Mouse (Mus musculus) spleen, postnatal 36 days (tissue): ENCODE measurements around the gene Wee1.
"Not testable (repeated sequence)": the region's sequence is repeated elsewhere in the genome, so short reads cannot be mapped to it uniquely, and the experiment has no call there.

ENCODE experiments used
- DNase-seq, 2 experiments: peaks; one replicate each; pipeline ENCODE4 v3.0.0; 2022; ENCODE audit warnings: low spot score in 2 of 2, mixed read lengths in 1 of 2

Gene Wee1

GRCm38 (mm10) chr7:110122565-110123422, 948 bp downstream of the Wee1 start:
- DNase-seq, result peak; percentile 49 to 59

DNA sequence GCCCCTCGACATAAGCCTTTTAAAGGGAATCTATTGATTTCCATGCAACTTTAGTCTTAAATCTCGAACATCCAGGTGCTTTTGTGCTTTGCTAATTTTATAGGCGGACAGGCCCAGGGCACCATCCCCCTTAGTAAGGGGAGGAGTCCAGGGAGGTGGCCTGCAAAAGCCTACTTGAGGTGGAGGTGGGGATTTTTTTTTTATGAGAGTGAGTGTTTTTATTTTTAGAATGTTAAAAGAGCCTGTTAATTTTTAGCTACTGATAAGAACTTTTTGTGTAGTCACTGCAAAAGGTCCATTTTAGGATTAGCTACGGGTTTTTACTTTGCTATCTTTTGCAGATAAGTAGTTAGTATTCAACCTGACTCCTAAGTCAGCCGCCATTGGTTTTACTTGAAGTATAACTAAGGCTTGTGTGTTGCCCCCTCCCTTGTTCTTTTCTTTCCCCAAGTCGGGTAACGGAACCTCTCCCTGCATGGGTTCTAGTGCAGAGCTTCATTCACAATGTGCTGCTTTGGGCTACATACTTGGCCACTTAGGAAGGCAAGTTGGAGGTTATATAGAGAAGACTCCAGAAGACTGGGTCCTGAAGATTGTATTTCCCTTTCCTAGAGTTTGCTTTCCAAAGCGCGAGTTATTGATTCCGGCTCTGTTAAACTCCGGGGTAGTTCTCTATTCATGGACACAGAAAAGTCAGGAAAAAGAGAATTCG, 2.2 kb downstream of the Wee1 start:
- peak; percentile 22 to 40 for DNase-seq

- DNase-seq, result no peak
Measured at GRCm38 (mm10) chr7:110128566-110128965, 6.7 kb downstream of the Wee1 start.

- not testable (repeated sequence) for DNase-seq
Measured at GRCm38 (mm10) chr7:110132272-110132671, 10.4 kb downstream of the Wee1 start.

DNA sequence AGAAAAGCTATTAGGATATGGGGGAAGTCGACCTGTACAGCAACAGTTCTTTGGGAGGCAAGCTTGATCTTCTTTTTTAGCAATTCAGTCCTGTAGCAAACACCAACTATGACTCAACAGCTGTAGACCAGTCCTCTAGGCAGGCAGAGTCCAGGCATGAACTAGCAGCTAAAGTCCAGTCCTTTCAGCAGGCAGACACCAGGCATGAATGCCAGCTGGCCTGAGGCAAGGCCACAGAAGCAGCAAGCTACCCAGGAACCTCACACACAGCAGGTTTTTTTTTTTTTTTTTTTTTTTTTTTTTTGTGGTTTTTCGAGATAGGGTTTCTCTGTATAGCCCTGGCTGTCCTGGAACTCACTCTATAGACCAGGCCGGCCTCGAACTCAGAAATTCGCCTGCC, 12.1 kb downstream of the Wee1 start:
- DNase-seq, result no peak

DNA sequence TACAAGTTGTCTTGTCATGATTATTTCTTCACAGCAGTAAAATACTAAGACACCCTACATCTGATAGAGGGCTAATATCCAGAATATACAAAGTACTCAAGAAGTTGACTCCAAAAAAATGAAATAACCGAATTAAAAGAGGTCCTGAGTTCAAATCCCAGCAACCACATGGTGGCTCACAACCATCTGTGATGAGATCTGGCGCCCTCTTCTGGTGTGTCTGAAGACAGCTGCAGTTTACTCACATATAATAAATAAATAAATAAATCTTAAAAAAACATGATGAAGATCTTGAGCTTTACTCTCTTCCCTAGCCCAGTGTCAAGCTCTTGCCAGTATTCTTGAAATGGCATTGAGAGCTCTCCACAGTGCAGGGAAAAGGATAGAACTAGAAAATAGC, 16.7 kb downstream of the Wee1 start:
- DNase-seq, result no peak

DNA sequence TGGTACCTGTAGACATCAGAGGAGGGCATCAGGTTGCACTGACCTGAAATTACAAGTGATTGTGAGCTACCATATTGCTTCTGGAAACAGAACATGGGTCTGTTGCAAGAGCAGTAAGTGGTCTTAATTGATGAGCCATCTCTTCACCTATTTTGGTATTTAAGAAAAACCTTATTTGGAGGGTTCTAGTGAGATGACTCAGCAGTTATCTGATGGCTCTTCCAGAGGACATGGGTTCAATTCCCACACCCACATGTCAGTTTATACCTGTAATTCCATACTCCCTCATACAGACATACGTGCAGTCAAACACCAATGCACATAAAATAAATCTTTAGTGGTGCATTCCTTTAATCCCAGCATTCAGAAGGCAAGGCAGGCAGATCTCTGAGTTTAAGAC, 22.0 kb downstream of the Wee1 start:
- DNase-seq, result no peak

DNA sequence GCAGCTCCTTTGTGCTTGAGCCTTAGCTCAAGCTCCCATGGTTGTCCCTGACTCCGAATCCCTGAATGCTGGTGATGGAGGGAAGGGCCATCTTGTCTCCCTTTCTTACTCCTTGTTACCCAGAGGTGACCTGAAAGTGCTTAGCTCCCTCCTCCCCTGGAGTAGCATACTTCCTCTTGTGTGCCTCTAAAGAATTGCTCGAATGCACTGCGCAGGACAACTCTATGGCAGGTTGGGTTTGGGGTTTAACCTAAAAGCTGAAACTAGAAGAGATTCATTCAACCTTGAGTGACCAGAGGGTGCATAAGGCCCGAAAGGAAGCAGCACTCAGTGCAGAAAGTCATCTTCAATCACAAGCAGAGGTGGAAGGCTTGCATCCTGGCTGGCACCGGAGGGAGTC, 31.0 kb downstream of the Wee1 start:
- DNase-seq, result peak; percentile 31 to 32

DNA sequence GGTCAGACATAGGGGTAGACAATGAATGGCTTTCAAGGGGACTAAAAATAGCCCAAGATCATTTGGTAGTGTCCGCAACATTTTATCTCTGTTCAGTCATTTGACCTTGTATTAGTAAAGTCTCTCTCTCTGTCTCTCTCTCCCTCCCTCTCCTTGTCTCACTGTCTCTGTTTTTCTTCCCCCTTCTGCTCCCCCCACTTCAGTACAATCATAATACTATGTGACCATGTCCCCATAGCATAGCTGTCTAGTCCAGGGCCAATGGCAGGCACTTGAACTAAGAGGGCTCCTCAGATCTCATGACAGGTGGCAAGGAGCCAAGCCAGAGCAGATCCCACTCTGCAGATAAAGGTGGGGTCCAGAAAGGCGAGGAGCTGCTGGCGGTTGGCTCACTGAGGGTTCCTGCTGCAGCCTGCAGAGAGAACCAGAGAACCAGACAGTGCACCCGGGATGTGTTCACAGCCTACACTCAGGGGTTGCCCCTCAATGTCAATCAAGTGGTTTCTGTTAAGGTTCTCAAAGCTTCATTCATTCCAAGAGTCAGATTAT, 34.9 kb downstream of the Wee1 start:
- peak; percentile 19 to 24 for DNase-seq

- peak in 1 of 2 experiments; percentile 14 for DNase-seq
Measured at GRCm38 (mm10) chr7:110157261-110157910, 35.5 kb downstream of the Wee1 start.

DNA sequence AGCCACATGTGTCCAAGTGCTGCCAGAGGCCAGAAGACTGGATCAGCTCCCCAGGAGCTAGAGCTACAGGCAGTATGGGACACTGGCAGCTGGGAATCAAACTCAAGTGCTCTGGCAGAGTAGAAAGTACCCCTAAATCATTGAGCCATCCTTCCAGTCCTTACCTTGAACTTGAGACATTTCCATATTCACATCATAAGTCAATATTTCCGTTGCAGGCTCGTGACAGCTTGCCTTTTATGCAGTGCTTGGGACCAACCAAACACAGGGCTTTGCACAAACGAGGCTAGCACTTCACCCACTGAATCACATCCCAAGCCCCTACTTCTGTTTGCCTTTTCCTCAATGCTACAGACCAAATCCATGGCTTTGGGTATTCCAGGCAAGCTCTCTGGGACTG, 36.2 kb downstream of the Wee1 start:
- DNase-seq, result no peak

DNA sequence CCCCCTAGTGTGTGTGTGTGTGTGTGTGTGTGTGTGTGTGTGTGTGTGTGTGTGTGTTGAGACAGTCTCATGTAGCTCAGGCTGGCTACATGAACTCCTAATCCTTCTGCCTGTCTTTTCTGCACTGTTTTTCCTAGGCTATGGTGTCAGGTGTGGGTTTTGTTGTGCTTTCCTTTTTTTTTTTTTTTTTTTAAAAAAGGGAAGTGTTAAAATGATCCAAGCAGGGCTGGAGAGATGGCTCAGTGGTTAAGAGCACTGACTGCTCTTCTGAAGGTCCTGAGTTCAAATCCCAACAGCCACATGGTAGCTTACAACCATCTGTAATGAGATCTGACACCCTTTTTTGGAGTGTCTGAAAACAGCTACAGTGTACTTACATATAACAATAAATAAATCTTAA, 38.3 kb downstream of the Wee1 start:
- not testable (repeated sequence) for DNase-seq

DNA sequence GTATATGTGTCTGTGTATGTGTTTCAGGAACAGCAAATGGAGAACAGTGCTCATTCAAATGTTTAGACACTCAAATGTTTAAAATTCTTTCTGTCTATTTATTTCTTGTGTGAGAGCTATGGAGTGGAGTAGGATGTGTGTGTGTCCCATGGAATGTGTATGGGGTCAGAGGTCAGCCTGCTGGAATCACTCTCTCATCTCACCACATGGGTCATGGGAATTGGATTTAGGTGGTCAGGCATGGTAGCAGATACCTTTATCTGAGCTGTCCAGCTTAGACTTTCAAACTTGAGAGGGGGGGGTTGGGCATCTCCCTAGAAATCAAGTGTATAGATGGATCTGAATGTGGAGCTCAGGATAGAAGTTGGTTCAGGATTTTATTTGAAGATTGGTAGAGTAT, 38.8 kb downstream of the Wee1 start:
- no peak for DNase-seq

DNA sequence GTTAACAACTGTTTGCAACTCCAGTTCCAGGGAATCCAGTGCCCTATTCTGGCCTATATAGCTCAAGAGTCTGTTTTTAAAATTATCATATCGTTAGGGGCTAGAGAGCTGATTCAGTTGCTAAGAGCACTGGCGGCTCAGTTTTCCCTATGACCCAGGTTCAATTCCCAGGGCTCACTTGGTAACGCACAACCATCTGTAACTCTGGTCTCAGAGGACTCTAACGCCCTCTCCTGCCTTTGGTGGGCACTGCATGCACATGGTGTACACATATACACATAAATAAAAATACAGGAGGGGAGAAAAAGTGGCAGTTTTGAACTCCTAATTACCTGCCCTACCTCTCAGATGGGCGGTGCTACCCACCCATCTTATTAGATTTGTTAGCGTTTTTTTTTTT, 41.2 kb downstream of the Wee1 start:
- no peak for DNase-seq

GRCm38 (mm10) chr7:110164103-110164681, 42.3 kb downstream of the Wee1 start:
- peak; percentile 78 to 84 for DNase-seq

- DNase-seq, result peak; percentile 95 to 96
Measured at GRCm38 (mm10) chr7:110164712-110165122, 42.9 kb downstream of the Wee1 start.

DNA sequence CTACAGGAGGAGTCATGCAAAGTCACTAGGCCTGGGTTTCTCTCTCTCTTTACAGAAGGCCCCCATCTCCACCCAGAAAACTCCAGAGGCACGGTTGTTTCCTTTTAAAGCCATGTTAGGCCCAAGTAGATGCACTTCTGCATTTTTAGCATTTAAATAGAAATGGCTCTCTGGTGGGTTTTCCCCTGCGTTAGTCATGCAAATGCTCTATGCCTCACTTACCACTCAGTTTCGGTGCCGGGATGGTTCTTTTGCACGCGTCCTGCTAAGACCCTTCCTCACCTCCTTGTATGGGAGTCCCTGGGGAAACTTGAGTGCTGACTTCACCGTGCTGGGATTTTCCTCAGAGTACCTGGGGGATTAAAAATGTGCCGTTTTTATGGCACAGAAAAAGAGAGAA, 44.4 kb downstream of the Wee1 start:
- peak; percentile 83 to 88 for DNase-seq

GRCm38 (mm10) chr7:110179208-110179607, 57.4 kb downstream of the Wee1 start:
- DNase-seq, result no peak

- no peak for DNase-seq
Measured at GRCm38 (mm10) chr7:110180613-110181012, 58.8 kb downstream of the Wee1 start.

GRCm38 (mm10) chr7:110181446-110181845, 59.6 kb downstream of the Wee1 start:
- DNase-seq, result no peak

DNA sequence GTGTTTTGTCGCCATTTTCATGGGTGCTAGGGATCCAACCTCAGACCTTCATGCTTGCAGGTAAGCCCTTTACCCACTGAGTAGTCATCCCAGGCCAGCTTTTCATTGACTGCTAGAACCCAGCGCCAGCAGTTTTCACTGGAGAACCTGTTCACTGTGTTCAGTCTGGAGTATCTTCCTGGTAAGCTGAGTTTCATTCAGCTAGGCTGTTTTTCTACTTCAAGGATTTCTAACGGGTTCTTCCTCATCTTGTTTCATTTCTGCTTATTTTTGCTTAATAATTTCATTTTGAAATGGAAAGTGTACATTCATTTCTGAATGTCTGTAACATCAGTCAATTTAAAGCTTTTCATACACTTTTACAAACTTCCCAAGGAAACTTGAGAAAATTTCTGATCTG, 62.8 kb downstream of the Wee1 start:
- DNase-seq, result no peak

DNA sequence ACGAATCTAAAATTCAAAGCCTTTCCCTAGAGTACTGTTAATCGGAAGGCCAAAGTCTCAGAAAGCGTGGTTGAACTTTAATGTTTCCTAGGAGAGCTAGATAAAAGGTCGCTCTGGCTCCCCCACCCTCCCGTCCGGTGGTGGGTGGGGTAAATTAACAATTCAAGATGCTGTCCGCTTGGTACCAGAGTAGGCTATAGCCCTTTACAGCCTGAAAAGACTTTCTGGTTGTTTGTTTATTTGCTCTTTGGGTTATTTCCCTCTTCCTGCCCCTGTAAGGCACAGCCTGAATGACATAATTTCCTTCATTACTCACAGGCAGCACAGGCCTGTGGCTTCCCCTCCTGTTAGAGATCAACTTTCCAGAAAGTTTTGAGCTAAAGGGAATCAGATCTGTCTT, 68.1 kb downstream of the Wee1 start:
- DNase-seq, result no peak
